Mouse (Mus musculus) lung, postnatal 0 days (tissue): Measurements from ENCODE around the gene Itga3. TPM values are rescaled to one million over a fixed set of nuclear protein-coding genes. Genes with fewer than 3 reads are reported as not detected.
A peak's percentile ranks its signal among the peaks of the same experiment; 100 is the strongest.

Source experiments
- ATAC-seq: fragments of 200-750 bp; cut with Nextera tagmentation; 2 replicates; pipeline ENCODE4 v1.8.0; 2017; ENCODE audit warnings: moderate library complexity
- DNase-seq: peaks from one replicate; pipeline ENCODE4 v3.0.0-alpha.2; 2016; ENCODE audit warnings: low spot score
- H3K27ac ChIP-seq: fragments of 300-500 bp; sonication (generic); 2 replicates; pipeline ENCODE4 v1.5.1; 2014; ENCODE audit warnings: antibody characterized with exemption, mild to moderate bottlenecking, low read length, mixed read lengths
- H3K27me3 ChIP-seq: fragments of 300-500 bp; sonication (generic); replicated peaks from 2 replicates; pipeline ENCODE4 v1.6.1; 2014; ENCODE audit warnings: low read length, mixed read lengths; ENCODE audit not compliant: insufficient read depth
- H3K36me3 ChIP-seq: fragments of 300-500 bp; sonication (generic); 2 replicates; pipeline ENCODE4 v1.6.1; 2014; ENCODE audit warnings: low read length, mixed read lengths; ENCODE audit not compliant: insufficient read depth
- H3K4me1 ChIP-seq: fragments of 300-500 bp; sonication (generic); 2 replicates; pipeline ENCODE4 v1.6.1; 2014; ENCODE audit warnings: antibody characterized with exemption, low read depth, low read length, mixed read lengths; ENCODE audit not compliant: insufficient read depth
- H3K4me2 ChIP-seq: fragments of 300-500 bp; sonication (generic); replicated peaks from 2 replicates; pipeline ENCODE4 v1.6.1; 2014; ENCODE audit warnings: low read depth, mild to moderate bottlenecking, low read length, moderate library complexity, mixed read lengths
- H3K4me3 ChIP-seq: fragments of 300-500 bp; sonication (generic); 2 replicates; pipeline ENCODE4 v1.5.1; 2014; ENCODE audit warnings: low read depth, low read length
- H3K9ac ChIP-seq: fragments of 300-500 bp; sonication (generic); replicated peaks from 2 replicates; pipeline ENCODE4 v1.6.1; 2014; ENCODE audit warnings: low read depth, mild to moderate bottlenecking
- H3K9me3 ChIP-seq: fragments of 300-500 bp; sonication (generic); 2 replicates; pipeline ENCODE4 v1.6.1; 2016; ENCODE audit warnings: low read length, mixed read lengths
- CTCF ChIP-seq: IDR thresholded peaks from 2 replicates; pipeline ENCODE4 v1.5.1; 2016; ENCODE audit warnings: antibody characterized with exemption, mild to moderate bottlenecking
- EP300 ChIP-seq: IDR thresholded peaks from 2 replicates; pipeline ENCODE4 v1.6.1; 2016; ENCODE audit warnings: antibody characterized with exemption, mild to moderate bottlenecking, control low read depth
- WGBS: fragments of 180-500 bp; shearing (Covaris S2); extraction: QIAGEN DNeasy Blood & Tissue Kit; methylation state at CpG from one replicate; pipeline ENCODE4 v1.1.7; 2014; 5-methylcytosine and 5-hydroxymethylcytosine counted together
- polyA plus RNA-seq: library from polyadenylated mRNA; unstranded; fragments of >200 nt; fragmentation: Nextera tagmentation; extraction: Ambion mirVana; gene quantifications from 2 replicates; pipeline ENCODE4 v1.2.1, GENCODE M21; 2015

Itga3 gene
- polyA plus RNA-seq, 1 experiment from 2014 or later: 44.3 TPM

GRCm38 (mm10) chr11:95075197-95076040 lies 1.2 kb downstream of the Itga3 start:
- TF ChIP-seq EP300 (no peak; the same call in 1 of the 2 replicates), CTCF (peak; percentile 58)
- DNase-seq: peak; percentile 70
- Histone ChIP-seq H3K9me3 (no peaks in the 10 kb centered on the region), H3K9ac (peak overlapping the region; percentile 74), H3K27ac (peak overlapping the region; percentile 92), H3K4me3 (peak overlapping the region; percentile 63), H3K36me3 (no peaks in the 10 kb centered on the region), H3K4me1 (peaks cover 58% of the 10 kb centered on the region), H3K27me3 (no peaks in the 10 kb centered on the region), H3K4me2 (peak overlapping the region; percentile 83)
- 3% methylated on average over 18 of the region's 19 CpGs for WGBS
- peak; percentile 16; the same call in 1 of the 2 replicates for ATAC-seq

- H3K9me3 ChIP-seq: no peaks in the 10 kb centered on the region
- no peaks in the 10 kb centered on the region for H3K36me3 ChIP-seq
- TF ChIP-seq CTCF (no peak), EP300 (no peak)
- H3K27me3 ChIP-seq: no peaks in the 10 kb centered on the region
- ATAC-seq (no peak), DNase-seq (no peak)
- H3K4me3 ChIP-seq: peak overlapping the region; percentile 63
- H3K4me2 ChIP-seq: peak overlapping the region; percentile 83
- 36% methylated on average over 4 of the region's 4 CpGs for WGBS
- peaks cover 57% of the 10 kb centered on the region for H3K4me1 ChIP-seq
- H3K9ac ChIP-seq: no peak overlapping the region
- H3K27ac ChIP-seq: peak overlapping the region; percentile 92
Measured at GRCm38 (mm10) chr11:95074694-95075093, 1.9 kb downstream of the Itga3 start.

GRCm38 (mm10) chr11:95073835-95074234 lies 2.8 kb downstream of the Itga3 start:
- H3K27me3 ChIP-seq: no peaks in the 10 kb centered on the region
- H3K27ac ChIP-seq: peak overlapping the region; percentile 92
- TF ChIP-seq EP300 (no peak), CTCF (no peak)
- H3K4me3 ChIP-seq: no peak overlapping the region
- DNase-seq (peak; percentile 60), ATAC-seq (no peak)
- no peaks in the 10 kb centered on the region for H3K36me3 ChIP-seq
- peak overlapping the region; percentile 83; the same call in 1 of the 2 replicates for H3K4me2 ChIP-seq
- WGBS: 57% methylated on average over 4 of the region's 4 CpGs
- no peaks in the 10 kb centered on the region for H3K9me3 ChIP-seq
- peaks cover 49% of the 10 kb centered on the region for H3K4me1 ChIP-seq
- H3K9ac ChIP-seq: no peak overlapping the region

- peak; percentile 88 for DNase-seq
Measured at GRCm38 (mm10) chr11:95072804-95073203, 3.8 kb downstream of the Itga3 start.

GRCm38 (mm10) chr11:95072136-95072535 lies 4.5 kb downstream of the Itga3 start:
- Histone ChIP-seq H3K4me3 (no peak overlapping the region), H3K27ac (peak overlapping the region; percentile 82), H3K27me3 (no peaks in the 10 kb centered on the region), H3K4me1 (peaks cover 44% of the 10 kb centered on the region), H3K4me2 (no peak overlapping the region), H3K36me3 (no peaks in the 10 kb centered on the region; the same call in 1 of the 2 replicates), H3K9ac (no peak overlapping the region), H3K9me3 (no peaks in the 10 kb centered on the region)
- no peak for TF ChIP-seq EP300
- TF ChIP-seq CTCF: no peak
- WGBS: 64% methylated on average over 8 of the region's 8 CpGs
- ATAC-seq (no peak), DNase-seq (no peak)

More at GRCm38 (mm10) chr11:95072804-95073203, 3.8 kb downstream of the Itga3 start:
- no peak overlapping the region for H3K9ac ChIP-seq
- H3K27ac ChIP-seq: peak overlapping the region; percentile 82
- H3K4me3 ChIP-seq: no peak overlapping the region
- H3K4me1 ChIP-seq: peaks cover 44% of the 10 kb centered on the region
- ATAC-seq: peak; percentile 16
- 39% methylated on average over 5 of the region's 5 CpGs for WGBS
- H3K36me3 ChIP-seq: no peaks in the 10 kb centered on the region
- H3K27me3 ChIP-seq: no peaks in the 10 kb centered on the region
- 0 out of 2 replicates have a peak overlapping the region, but pooled peaks have one; percentile 12 for H3K4me2 ChIP-seq
- no peaks in the 10 kb centered on the region for H3K9me3 ChIP-seq
- TF ChIP-seq CTCF (no peak), EP300 (peak; percentile 39; the same call in 1 of the 2 replicates)

GRCm38 (mm10) chr11:95071266-95071665 lies 5.3 kb downstream of the Itga3 start:
- DNase-seq: peak; percentile 87

More at GRCm38 (mm10) chr11:95071266-95071665, 5.3 kb downstream of the Itga3 start:
- Histone ChIP-seq H3K4me2 (0 out of 2 replicates have a peak overlapping the region, but pooled peaks have one; percentile 8), H3K4me1 (peaks cover 44% of the 10 kb centered on the region), H3K4me3 (no peak overlapping the region), H3K36me3 (no peaks in the 10 kb centered on the region; the same call in 1 of the 2 replicates), H3K27me3 (no peaks in the 10 kb centered on the region), H3K9ac (no peak overlapping the region), H3K27ac (peak overlapping the region; percentile 82), H3K9me3 (no peaks in the 10 kb centered on the region)
- peak; percentile 34 for ATAC-seq
- 14% methylated on average over 7 of the region's 7 CpGs for WGBS
- TF ChIP-seq EP300: peak; percentile 41; the same call in 1 of the 2 replicates
- TF ChIP-seq CTCF: no peak
